Mouse (Mus musculus): ENCODE data around the gene Itgb7. TPM values are rescaled to one million over a fixed set of nuclear protein-coding genes. Genes with fewer than 3 reads are reported as not detected.

Itgb7 gene
- polyA plus RNA-seq, 1 experiment from 2014 or later = 6.4 TPM

DNA sequence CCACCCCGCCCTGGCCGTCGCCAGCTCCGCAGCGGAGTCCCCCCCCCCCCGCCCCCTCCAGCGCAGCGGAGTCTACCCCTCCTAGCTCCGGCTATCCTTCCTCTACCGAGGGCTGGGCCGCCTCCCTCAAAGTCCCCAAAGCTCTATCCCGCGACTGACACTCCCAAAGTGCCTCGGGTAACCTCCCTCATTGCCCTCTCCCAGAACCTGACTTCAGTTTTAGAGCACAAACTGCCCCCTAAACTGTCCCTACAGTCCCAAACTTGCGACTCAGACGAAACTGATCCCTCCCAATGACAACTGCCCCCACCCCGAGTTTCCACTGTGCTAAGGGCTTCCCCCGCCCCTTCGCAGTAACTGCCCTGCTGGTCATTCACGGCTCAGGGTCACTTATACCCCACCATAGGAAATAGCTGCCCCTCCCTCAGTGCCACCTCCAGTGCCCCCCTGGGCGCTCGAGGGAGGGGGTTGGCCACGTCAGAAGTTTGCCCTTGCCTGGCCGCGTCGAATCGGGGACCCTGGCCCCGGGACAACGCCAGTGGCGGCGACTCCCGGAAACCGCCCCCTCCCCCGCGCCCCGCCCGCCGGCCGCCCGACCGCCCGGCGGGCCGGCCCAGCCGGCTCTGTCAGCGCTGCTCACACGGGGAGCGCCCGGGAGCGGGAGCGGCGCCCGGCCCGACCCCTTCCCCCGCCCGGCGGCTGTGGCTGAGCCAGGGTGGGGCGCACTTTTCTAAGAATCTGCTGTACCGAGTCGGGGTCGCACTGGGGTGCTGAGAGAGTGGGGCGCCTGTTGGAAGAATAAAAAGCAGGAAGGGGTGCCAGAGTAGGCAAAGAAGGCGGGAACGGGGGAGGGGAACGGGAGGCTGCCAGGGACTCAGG lies 15.7 kb upstream of the Itgb7 start:
- H3K4me1 ChIP-seq = peaks cover 69% of the 10 kb centered on the region
- WGBS (ENCODE audit: insufficient replicate concordance) = under 1% methylated on average over 62 of the region's 65 CpGs

DNA sequence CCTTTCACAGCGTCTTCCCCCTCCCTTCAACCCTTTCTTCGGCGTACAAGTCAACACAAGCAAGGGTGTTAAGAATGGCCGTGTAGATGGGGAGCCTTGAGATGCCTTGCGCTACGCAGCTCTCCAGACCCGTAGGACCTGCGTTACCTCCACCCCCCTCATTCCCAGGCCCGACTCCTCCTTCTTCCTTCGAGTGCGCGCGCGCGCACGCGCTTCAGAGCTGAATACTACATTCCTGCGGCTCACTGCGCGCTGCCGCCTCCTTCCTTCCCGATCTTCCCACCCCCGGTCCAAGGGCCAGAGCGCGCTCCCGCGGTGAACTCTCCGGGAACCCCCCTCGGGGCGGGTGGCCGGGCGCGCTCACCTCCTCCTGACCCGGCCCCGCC lies 15.1 kb upstream of the Itgb7 start:
- Histone ChIP-seq H3K4me1 (peaks cover 70% of the 10 kb centered on the region), H3K9ac (peak overlapping the region; percentile 49; the same call in 1 of the 2 replicates), H3K27ac (peak overlapping the region; percentile 75), H3K9me3 (replicated peaks) (no peaks in the 10 kb centered on the region), H3K4me3 (peak overlapping the region; percentile 59), H3K36me3 (no peaks in the 10 kb centered on the region), H3K4me2 (peak overlapping the region; percentile 91), H3K27me3 (replicated peaks) (peaks cover 100% of the 10 kb centered on the region)
- WGBS (ENCODE audit: insufficient replicate concordance) = under 1% methylated on average over 35 of the region's 35 CpGs
- peak; percentile 9; the same call in 1 of the 2 replicates for ATAC-seq

More for the DNA sequence above, 15.7 kb upstream of the Itgb7 start:
- Histone ChIP-seq H3K9me3 (replicated peaks) (no peaks in the 10 kb centered on the region), H3K27ac (peak overlapping the region; percentile 75), H3K4me2 (peak overlapping the region; percentile 91), H3K27me3 (replicated peaks) (peaks cover 100% of the 10 kb centered on the region), H3K36me3 (no peaks in the 10 kb centered on the region), H3K9ac (peak overlapping the region; percentile 49), H3K4me3 (peak overlapping the region; percentile 59)
- ATAC-seq = peak; percentile 31

DNA sequence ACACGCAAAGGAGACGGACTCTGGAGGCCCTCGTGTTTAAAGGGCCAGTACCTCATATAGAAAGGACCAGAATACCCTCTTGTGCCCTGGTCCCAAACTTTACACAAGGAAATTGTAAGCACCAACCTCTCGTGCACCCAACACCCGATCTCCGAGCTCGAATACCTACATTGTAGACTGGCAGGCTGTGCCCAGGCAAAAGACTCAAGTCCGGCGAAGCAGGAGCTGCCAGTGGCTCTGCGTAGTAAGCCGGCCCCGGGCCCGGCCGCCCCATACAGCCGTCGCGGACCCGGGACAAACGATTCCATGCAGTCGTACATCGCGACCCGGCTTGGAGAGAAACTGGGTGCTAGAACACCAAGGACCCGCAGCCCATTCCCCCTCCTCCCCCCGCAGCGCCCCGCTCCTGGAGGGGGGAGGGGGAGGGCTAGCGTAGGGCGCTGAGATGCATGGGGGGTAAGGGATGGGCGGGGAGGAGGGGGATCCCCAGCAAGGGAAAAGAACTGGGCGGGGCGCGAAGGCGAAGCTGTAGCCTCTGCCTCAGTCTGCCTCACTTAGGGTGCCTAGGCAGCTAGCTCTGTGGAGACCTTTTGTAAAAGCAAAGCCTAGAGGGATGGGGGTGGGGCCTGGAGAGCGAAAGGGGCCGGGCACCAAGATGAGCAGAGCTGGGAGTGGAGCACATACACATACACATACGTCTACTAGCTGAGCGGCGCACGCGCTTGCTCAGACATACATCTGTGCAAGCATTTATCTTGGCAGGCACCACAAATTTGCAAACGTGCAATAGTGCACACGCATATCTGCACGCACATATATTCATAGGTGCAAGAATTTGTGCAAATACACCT lies 14.4 kb upstream of the Itgb7 start:
- ATAC-seq = peak; percentile 52
- Histone ChIP-seq H3K9me3 (replicated peaks) (no peaks in the 10 kb centered on the region), H3K4me1 (peaks cover 70% of the 10 kb centered on the region), H3K9ac (peak overlapping the region; percentile 23; the same call in 1 of the 2 replicates), H3K27ac (peak overlapping the region; percentile 75), H3K27me3 (replicated peaks) (peaks cover 100% of the 10 kb centered on the region), H3K4me3 (peak overlapping the region; percentile 59), H3K4me2 (peak overlapping the region; percentile 91), H3K36me3 (no peaks in the 10 kb centered on the region)
- 1% methylated on average over 38 of the region's 44 CpGs for WGBS (ENCODE audit: insufficient replicate concordance)

DNA sequence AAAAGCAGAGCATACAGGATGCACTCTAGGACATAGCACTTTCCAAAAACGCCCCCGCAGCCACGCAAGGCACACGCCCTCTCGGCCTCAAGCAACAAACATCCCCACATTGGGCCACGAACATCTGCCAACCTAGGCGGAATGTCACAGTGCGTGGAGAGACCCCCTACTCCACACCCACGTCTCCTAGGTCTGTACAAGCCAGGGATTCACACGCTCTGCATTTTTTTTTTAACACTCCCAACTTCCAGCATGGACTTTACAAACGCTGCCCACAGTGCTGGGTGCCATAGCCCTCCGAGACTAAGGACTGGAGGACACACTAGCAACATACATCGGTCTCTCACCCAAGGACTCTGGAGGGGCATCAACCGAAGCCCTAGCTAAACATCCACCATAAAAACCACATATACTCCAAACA lies 13.7 kb upstream of the Itgb7 start:
- WGBS (ENCODE audit: insufficient replicate concordance) = 16% methylated on average over 14 of the region's 14 CpGs
- Histone ChIP-seq H3K27me3 (replicated peaks) (peaks cover 100% of the 10 kb centered on the region), H3K27ac (peak overlapping the region; percentile 75; the same call in 1 of the 2 replicates), H3K9me3 (replicated peaks) (no peaks in the 10 kb centered on the region), H3K4me2 (peak overlapping the region; percentile 91), H3K36me3 (no peaks in the 10 kb centered on the region), H3K4me3 (peak overlapping the region; percentile 59), H3K9ac (peak overlapping the region; percentile 23; the same call in 1 of the 2 replicates), H3K4me1 (peaks cover 70% of the 10 kb centered on the region)
- ATAC-seq = no peak

DNA sequence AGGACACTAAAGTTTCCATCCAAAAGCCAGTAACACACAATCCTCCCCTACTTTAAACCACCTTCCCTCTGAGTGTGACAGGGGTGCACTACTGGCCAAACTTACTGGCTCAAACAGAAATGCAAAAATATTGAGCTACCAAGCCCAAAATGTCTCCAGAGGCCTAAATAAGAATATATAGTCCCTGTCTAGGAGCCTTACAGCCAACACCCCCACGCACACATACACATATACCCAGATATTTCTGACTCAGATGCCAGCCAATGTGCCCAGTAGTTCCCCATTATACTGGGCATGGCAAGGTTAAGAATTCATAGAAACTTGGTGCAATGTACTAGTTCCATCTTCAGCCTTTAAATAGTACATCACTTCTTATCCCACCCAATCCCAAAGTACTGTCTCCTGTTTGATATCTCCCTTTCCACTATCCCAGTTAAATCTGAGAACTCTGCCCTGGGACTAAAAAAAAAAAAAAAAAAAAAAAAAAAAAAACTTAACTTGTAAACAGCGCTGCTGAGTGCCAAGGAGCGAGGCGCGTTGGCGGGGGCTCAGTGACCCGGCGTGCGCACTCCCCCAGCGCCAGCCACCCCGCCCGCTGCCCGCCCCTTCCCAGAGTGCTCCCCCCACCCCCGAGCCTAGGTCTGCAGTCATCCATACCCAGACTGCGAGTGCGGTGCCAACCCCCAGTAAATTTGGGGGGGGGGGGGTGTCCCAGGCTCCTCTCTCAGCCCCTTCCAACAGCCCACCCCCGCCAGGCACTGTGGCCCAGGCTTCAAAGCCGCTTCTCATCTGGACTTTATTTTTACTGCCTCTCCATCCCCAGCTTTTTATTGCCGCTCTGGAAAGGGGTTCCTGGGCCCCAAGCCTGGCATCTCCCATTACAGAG lies 12.8 kb upstream of the Itgb7 start:
- 31% methylated on average over 19 of the region's 19 CpGs for WGBS (ENCODE audit: insufficient replicate concordance)
- no peaks in the 10 kb centered on the region for H3K9me3 ChIP-seq (replicated peaks)
- H3K4me1 ChIP-seq = peaks cover 68% of the 10 kb centered on the region

DNA sequence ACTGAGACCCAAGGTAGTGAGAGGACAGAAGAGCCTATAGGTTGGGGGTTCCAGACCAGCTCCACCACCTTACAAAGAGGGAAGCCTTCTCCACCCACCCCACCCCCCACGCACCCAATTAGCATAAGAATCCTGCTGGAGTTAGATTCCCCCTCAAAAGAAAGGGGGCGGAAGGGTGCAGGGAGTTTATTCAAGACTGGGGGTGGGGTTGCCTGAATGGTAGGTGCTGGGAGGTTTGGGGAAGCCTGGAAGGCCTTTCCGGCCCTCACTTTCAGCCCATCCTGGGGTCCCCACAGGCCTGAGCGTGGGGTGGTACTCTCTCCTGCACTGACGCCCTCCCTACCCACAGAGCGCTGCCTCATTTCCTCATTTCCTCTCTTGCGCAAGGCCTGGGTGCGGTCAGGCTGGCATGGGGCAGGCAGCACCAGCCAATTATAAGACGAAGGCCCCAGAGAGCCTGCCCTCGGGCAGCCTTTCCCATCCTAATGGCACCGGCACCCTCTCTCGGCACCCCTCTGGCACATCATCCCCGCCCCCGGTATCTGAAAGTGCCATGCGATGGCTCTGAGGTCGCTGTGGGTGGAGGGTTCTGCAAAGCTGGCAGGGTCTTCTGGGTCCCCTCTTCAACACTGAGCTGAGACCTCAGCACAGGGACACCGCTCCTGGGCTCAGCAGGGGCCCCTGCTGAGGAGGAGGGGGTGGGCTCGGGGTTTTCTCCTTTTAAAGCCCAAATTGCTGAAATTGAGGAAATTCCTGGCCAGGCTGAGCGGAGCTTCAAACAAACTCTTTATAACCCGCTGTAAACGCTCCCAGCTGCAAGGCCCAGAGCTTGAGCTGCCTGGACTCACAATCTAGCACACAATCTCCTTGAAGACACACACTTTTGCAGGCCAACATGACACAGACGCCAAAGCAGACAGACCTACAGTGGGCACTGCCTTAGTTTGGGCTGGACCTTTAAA lies 11.8 kb upstream of the Itgb7 start:
- 0 out of 2 replicates have a peak, but pooled peaks have one; percentile 11 for ATAC-seq
- no peak overlapping the region for H3K9ac ChIP-seq
- 12% methylated on average over 22 of the region's 22 CpGs for WGBS (ENCODE audit: insufficient replicate concordance)

More for the DNA sequence above, 12.8 kb upstream of the Itgb7 start:
- Histone ChIP-seq H3K4me3 (peak overlapping the region; percentile 59), H3K9ac (peak overlapping the region; percentile 32; the same call in 1 of the 2 replicates), H3K27me3 (replicated peaks) (peaks cover 98% of the 10 kb centered on the region), H3K36me3 (no peaks in the 10 kb centered on the region), H3K27ac (peak overlapping the region; percentile 20; the same call in 1 of the 2 replicates), H3K4me2 (peak overlapping the region; percentile 91)
- no peak for ATAC-seq

DNA sequence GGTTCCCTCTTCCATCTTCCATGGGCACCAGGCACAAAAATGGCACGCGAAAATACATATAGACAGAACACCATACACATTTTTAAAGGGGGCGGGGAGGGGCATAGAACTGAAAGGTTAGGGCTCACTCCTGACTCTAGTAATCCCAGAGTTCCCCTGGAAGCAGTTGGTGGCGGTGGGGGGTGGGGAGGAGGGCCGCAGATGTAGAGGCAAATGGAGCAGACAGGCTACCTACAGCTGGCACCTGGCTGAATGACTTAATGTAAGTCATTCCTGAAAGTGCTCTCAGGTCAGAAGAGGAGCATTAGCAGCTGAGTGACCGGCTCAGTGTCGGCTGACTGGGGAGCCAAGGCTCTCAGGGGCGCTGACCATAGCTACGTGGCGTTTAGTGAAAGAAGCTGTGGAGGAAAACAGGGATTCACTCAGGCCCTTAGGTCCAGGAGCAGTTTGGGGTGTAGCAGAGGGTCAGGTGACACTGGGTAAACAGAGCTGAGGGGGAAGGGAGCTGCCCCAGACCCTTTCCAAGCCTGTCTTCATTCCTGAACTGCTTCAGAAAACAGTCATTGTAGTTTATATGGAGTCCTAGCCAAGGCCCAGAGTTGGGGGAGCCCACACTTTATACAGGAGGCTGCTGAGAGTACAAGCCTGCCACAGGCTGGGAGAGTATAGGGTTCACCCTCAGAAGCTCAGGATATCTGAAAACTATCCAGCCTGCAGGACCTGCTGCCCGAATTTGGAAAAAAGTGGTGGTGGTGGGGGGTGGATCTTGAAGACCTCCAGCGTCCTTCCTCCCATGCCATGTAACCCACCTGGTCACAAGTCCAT lies 10.9 kb upstream of the Itgb7 start:
- Histone ChIP-seq H3K9me3 (replicated peaks) (no peaks in the 10 kb centered on the region), H3K36me3 (peaks cover 6% of the 10 kb centered on the region), H3K9ac (no peak overlapping the region), H3K27me3 (replicated peaks) (peaks cover 87% of the 10 kb centered on the region), H3K4me2 (no peak overlapping the region), H3K27ac (no peak overlapping the region), H3K4me1 (peaks cover 50% of the 10 kb centered on the region), H3K4me3 (no peak overlapping the region)
- WGBS (ENCODE audit: insufficient replicate concordance) = 44% methylated on average over 12 of the region's 12 CpGs
- ATAC-seq = no peak

More for the DNA sequence above, 11.8 kb upstream of the Itgb7 start:
- H3K4me2 ChIP-seq = peak overlapping the region; percentile 46
- H3K4me3 ChIP-seq = peak overlapping the region; percentile 6; the same call in 1 of the 2 replicates
- H3K9me3 ChIP-seq (replicated peaks) = no peaks in the 10 kb centered on the region
- peaks cover 5% of the 10 kb centered on the region for H3K36me3 ChIP-seq
- H3K4me1 ChIP-seq = peaks cover 59% of the 10 kb centered on the region
- peaks cover 96% of the 10 kb centered on the region for H3K27me3 ChIP-seq (replicated peaks)
- peak overlapping the region; percentile 20 for H3K27ac ChIP-seq

DNA sequence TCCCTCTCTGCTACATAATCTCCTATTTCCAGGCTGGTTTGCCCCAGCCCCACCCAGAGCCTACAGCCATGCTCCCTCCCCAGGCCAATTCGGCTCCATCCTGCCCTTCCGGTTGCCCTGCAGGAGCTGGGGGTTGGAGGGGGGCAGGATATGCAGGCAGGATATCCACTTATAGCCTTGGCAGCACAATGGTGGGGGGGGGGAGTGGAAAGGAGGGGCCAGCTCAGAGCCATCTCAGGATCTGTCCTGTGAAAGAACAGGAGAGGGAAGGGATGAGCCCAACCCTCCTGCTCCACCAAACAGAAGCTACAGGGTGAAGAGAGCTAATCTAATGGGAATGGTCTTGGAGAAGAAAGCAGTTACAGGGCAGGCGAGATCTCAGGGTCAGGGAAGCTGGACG lies 8.9 kb upstream of the Itgb7 start:
- Histone ChIP-seq H3K36me3 (peaks cover 6% of the 10 kb centered on the region), H3K4me2 (no peak overlapping the region), H3K27me3 (replicated peaks) (peaks cover 73% of the 10 kb centered on the region), H3K4me3 (no peak overlapping the region), H3K4me1 (peaks cover 37% of the 10 kb centered on the region), H3K27ac (no peak overlapping the region), H3K9me3 (replicated peaks) (no peaks in the 10 kb centered on the region), H3K9ac (no peak overlapping the region)
- 48% methylated on average over 4 of the region's 4 CpGs for WGBS (ENCODE audit: insufficient replicate concordance)
- ATAC-seq = 0 out of 2 replicates have a peak, but pooled peaks have one; percentile 4

DNA sequence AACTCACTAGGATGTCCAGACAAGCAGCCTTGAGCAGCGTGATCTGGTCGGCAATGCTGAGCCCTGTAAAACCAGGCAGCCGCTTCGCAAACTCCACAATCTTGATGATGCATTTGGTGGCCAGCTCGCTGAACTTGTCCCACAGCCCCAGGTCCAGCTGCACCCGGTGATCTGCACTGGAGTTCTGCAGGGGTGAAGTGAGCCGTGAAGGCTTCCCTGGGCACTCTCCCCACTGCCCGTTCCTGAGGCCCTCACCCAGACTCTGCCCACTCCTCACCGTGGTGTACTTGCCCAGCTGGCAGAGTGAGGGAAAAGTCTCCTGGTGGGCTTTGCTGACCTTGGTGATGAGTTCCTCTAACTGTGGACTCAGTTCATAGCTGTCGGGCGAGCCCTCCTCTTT lies 8.1 kb upstream of the Itgb7 start:
- no peak overlapping the region for H3K27ac ChIP-seq
- peaks cover 37% of the 10 kb centered on the region for H3K4me1 ChIP-seq
- ATAC-seq = no peak
- H3K36me3 ChIP-seq = peaks cover 6% of the 10 kb centered on the region
- no peaks in the 10 kb centered on the region for H3K9me3 ChIP-seq (replicated peaks)
- no peak overlapping the region for H3K4me3 ChIP-seq
- 56% methylated on average over 11 of the region's 11 CpGs for WGBS (ENCODE audit: insufficient replicate concordance)
- no peak overlapping the region for H3K9ac ChIP-seq
- H3K4me2 ChIP-seq = no peak overlapping the region
- H3K27me3 ChIP-seq (replicated peaks) = peaks cover 71% of the 10 kb centered on the region

DNA sequence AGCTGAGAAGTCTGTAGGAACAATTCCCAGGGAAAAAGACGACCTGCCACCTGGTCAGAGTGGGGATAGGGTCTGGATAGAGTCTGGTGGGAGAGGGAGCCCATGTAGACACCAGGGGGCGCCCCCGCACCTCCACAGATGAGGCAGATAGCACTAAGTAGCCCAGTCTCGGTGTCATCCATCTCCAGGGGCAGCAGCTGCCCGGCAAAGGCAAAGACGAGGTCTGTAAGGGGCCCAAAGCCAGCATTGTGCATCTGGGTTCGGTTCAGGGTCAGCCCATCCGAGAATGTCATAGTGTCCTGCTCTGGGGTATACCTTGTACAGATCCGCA lies 7.5 kb upstream of the Itgb7 start:
- ATAC-seq = peak; percentile 45; the same call in 1 of the 2 replicates
- 9% methylated on average over 9 of the region's 9 CpGs for WGBS (ENCODE audit: insufficient replicate concordance)
- peaks cover 64% of the 10 kb centered on the region for H3K27me3 ChIP-seq (replicated peaks)

More for the DNA sequence above, 7.5 kb upstream of the Itgb7 start:
- Histone ChIP-seq H3K4me2 (no peak overlapping the region), H3K36me3 (peaks cover 6% of the 10 kb centered on the region), H3K27ac (no peak overlapping the region), H3K4me3 (no peak overlapping the region), H3K9me3 (replicated peaks) (no peaks in the 10 kb centered on the region), H3K9ac (no peak overlapping the region), H3K4me1 (peaks cover 39% of the 10 kb centered on the region)

Measured in liver, embryonic 12.5 days (tissue).